Mouse (Mus musculus): Measurements from ENCODE around the gene Trpm5. TPM values are rescaled to one million over a fixed set of nuclear protein-coding genes. Genes with fewer than 3 reads are reported as not detected.

The Trpm5 gene
- total RNA-seq, 2 experiments from 2014 or later: not detected

Other genes starting within 250 kb of the Trpm5 start
- gene Th, start 163.5 kb downstream of the Trpm5 start, total RNA-seq (2015): not detected in 2 replicates
- not detected in 2 replicates for gene Th, start 163.5 kb downstream of the Trpm5 start, total RNA-seq (2017)
- gene Ascl2, start 125.4 kb downstream of the Trpm5 start, total RNA-seq (2015): 0.96 and 1.1 TPM in 2 replicates
- 0.40 and 2.9 TPM in 2 replicates for gene Ascl2, start 125.4 kb downstream of the Trpm5 start, total RNA-seq (2017)
- gene Tspan32, start 89.6 kb downstream of the Trpm5 start, total RNA-seq (2015): 60.9 and 70.4 TPM in 2 replicates
- 45.6 and 47.0 TPM in 2 replicates for gene Tspan32, start 89.6 kb downstream of the Trpm5 start, total RNA-seq (2017)
- gene Cd81, start 41.9 kb downstream of the Trpm5 start, total RNA-seq (2015): 17.2 and 20.3 TPM in 2 replicates
- gene Cd81, start 41.9 kb downstream of the Trpm5 start, total RNA-seq (2017): 22.5 and 25.3 TPM in 2 replicates
- 14.0 and 19.2 TPM in 2 replicates for gene Tssc4, start 25.4 kb downstream of the Trpm5 start, total RNA-seq (2015)
- 17.7 and 20.5 TPM in 2 replicates for gene Tssc4, start 25.4 kb downstream of the Trpm5 start, total RNA-seq (2017)
- gene Kcnq1, start 11.7 kb upstream of the Trpm5 start, total RNA-seq (2015): not detected in 2 replicates
- not detected in 2 replicates for gene Kcnq1, start 11.7 kb upstream of the Trpm5 start, total RNA-seq (2017)